Mouse (Mus musculus): Measurements from ENCODE around the gene Zmynd12.

Zmynd12 gene

DNA sequence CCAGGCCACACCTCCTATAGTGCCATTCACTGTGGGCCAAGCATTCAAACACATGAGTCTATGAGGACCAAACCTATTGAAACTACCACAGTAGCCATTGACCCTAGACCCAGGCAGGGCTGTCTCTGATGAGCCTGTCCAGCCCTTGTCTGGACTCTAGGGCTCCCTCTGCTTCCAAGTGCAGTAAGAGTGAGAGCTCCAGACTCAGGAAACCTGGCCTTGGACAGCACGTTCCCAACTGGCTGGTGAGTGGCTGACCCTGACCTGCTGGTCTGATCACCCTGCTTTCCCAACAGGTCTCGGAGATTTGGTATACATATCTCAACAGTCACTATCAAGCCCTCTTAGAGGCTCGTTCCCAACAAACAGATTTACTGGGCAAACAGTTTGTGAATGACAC lies 25.2 kb downstream of the Zmynd12 start:
- DNase-seq (ENCODE audit: low read depth, low spot score), result no peak

DNA sequence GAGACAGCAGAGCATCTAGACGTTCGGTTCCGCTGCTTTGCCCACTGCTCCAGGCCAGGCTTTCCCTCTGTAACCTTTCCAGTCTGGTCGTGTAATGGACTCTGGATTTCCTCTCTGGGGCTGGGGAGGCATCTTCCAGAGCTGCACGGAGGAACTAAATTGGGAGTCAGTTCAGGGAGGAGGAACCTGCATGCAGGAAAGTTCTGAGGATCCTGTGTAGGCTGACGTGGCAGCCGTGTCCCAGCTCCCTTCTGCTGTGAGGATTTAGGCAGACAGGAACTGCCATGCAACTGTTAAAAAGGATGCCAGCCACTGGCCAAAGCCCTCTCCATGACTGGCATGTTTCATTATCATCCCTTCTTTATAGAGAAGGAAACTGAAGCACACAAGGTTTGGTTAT lies 27.8 kb downstream of the Zmynd12 start:
- no peak for DNase-seq (ENCODE audit: low read depth, low spot score)

DNA sequence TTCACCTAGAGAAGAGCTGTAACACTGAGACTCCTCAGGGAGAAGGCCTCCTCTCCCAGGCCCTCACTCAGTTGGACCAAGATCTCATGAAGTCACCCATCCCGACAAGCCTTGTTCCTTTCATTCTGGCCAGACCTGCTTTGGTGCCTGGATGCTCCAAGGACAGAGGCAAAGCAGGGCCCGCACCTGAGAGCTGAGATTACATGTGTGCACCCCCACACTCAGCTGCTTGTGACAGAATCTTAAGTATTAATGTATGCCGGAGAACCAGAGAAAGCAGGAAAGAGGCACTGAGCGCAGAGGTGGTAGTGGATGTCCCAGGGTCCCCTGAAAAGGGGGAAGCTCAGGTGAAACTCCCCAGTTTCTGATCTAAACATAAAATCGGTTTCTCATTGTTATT lies 30.5 kb downstream of the Zmynd12 start:
- no peak for DNase-seq (ENCODE audit: low read depth, low spot score)

DNA sequence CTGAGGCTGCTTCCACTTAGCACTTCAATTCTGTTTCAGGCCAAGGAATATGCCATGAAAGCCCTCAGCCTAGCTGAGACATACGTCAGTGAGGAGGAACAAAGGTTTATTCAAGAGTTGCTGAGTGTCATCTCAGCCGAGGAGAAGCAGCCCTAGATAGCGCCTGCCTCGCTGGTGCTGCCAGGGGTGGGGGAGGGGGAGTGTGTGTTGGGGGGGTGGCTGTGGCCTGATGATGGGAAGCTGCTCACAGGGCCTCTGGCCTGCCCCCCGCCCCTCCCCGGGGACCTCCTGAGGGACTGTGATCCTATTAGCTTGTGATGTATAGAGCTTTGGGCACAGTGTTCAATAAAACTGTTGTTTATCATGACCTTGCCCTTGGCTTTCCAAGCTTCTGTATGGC lies 30.9 kb downstream of the Zmynd12 start:
- no peak for DNase-seq (ENCODE audit: low read depth, low spot score)

DNA sequence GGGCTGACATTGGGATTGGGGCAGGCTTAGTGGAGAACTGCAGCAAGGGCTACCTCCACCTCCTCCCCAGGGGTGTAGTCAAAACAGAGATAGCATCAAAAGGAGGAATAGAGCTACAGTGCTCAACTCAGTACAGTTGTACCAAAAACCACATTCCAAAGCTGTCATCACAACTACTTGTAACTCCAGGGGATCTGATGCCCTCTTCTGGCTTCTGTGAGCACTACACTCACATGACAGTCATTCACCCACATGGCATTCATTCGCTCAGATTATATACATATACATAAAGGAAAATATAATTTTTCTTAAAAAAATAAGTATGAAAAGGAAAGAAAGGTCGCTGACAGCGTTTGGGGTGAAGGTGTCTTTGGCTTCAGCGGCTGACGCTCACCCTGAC lies 37.7 kb downstream of the Zmynd12 start:
- DNase-seq (ENCODE audit: low read depth, low spot score), result no peak

DNA sequence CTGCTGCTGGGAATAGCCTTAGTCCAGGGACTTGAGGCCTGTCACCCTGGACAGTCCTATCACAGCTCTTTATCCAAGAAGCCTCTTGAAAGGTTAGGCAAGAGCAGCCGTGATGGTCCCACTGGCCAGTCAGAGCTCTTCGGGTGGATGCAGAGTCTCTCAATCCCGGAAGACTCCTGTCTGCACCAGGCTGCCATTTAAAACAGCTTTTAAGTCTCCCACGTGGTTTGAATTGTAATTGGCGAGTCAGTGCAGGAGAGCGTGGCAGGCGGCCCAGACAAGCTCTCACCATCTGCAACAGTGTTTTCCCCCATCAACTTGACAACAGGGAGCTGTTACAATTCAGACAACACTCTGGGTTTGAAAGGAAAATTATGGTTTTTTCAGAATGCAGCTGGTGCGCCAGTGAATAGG lies 38.1 kb downstream of the Zmynd12 start:
- DNase-seq (ENCODE audit: low read depth, low spot score), result peak; percentile 25

DNA sequence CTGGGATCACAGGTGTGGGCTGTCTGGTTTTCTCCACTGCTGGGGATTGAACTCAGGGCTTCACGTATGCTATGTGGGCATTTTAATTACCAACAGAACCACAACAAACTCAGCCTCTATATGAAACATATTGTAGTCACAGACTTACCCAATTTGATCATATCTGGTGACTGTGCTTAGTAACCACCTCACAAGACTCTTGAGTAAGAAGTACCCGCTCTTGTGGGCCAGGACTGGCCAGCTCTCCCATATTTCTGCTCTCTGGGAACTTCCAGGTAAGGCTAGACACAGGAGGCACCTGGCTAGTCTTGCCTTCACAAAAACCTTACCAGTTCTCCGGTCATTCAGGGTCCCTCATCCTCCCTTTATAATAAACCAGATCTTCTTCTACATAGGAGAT lies 39.8 kb downstream of the Zmynd12 start:
- DNase-seq (ENCODE audit: low read depth, low spot score), result no peak

DNA sequence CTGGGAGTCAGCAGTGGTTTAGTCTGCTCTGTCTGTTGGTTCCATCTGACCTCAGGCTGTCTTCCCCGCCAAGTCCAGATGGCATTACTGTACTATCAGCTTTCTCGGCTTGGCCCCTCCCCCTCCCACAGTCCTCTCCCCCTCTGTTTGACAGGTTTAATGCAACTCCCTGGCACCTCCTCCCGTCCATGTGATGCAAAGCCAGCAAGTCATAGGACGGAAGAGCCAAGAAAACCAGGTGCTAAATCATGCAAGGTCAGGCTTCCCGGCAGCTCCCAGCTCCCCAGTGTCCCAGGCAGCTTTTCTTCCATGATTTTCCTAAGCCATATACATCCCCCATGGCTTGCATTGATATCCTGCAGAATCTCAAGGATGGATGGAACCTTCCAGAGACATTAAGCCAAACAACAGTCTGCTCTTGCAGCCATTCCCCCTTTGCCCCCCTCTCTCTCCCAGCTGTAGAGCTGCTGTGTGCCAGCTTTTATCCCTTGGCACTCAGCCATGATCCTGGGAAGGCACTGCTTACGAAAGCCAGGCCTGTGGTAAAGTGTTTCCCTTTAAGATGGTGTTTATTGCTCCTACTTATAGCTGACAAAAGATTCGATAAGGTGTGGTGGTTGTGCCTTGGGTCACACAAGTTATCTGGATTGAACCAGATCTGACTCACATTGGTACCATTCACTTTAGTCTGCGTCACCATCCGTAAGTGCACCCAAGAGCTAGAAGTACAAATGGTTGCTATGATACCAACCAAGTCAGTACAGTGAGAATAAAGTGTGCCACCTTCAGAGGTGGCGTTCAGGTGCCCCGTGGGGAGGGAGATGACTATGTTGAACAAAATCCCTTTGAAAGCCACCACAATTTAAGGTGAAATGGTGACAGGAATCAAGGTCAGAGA lies 40.5 kb downstream of the Zmynd12 start:
- DNase-seq (ENCODE audit: low read depth, low spot score), result peak; percentile 37

DNA sequence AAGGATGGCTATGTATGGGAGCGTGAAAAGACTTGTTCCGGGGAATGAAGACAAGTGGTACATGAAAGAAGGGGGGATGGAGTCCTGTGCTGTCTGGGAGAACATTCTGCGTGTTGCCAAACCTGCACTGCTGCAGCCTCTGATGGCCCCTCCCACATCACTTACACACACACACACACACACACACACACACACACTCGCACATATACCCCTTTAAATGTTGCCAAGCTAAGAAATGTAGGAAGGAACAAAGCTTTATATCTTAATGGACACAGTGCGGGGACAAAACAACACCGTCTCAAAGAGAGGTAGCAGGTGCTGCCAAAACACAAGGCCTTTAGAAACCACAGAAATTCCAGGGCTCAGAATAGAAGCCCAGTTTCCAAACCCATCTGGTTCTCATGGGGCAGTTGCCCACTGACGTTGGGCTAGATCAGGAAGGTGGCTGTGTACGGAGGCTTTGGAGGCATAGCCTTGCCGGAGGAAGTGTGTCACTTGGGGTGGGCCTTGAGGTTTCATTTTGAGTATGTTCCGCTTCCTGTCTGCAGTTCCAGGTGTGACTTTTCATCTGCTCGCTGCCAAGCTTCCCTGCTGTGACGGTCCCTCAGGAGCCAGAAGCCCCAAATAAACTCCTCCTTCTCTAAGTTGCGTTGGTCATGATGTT lies 41.3 kb downstream of the Zmynd12 start:
- no peak for DNase-seq (ENCODE audit: low read depth, low spot score)

DNA sequence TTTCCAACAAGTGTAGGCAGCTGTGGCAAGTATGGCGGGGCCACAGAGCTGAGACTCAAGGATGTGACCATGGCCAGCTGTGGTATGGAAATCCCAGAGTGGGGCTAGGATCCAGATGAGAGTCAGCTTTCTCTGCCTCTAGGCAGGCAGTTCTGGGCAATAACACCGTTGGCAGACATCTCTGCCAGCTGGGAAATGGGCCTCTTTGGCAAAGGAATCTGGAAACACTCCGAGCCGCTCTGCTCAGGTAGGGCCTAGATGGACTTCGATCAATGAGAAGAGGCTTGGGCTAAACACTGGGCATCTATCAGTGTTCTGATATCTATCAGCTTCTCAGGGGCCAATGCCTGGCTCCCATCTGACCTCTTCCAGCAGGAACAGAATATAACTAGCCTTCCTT lies 43.2 kb downstream of the Zmynd12 start:
- DNase-seq (ENCODE audit: low read depth, low spot score), result no peak

DNA sequence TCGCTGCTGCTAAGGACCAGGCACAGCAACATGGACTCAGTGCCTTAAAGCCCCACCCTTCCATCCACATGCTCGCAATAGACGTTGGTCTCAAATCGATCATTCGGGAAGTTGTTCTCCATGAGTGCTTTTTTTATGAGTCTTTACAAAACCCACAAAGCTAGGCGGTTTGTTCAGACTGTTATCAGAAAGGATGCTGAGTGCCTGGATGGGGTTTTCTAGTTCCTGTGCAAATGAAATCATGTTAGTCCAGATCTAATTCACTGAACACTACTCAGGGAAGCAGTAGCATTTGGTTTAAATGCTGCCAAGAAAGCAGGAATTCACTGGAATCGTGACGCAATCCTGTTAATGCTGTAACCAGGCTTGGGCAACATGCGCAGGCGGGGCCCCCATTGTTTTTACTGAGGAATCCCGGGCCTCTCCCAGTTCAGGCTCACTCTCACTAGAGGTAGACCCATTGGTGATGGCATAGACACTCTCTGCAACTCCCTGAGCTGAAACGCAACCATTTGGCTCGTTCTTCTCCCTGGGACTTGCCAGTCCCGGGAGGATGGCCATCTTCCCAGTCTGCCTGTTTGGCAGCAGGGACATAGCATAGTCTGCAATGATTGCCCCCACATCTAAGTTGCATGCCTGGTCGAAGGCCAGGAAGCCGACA lies 45.2 kb downstream of the Zmynd12 start:
- DNase-seq (ENCODE audit: low read depth, low spot score), result no peak

DNA sequence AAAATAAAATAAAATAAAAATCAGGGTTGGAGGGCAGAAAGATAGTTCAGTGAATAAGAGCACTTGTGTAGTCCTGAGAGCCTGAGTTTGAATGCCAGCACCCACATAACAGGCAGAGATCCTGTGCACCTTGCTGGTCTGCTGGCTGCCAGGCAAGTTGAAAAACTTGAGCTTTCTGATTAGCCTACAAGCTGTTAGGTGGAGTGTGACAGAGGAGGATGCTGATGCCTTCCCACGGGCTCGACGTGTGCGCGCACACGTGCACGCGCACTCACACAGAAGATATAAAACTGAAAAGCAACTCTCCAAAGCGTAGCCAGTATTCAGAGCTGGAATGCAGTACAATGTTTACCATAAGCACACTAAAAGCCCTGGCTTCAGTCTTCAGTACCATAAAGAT lies 49.9 kb downstream of the Zmynd12 start:
- DNase-seq (ENCODE audit: low read depth, low spot score), result no peak

DNA sequence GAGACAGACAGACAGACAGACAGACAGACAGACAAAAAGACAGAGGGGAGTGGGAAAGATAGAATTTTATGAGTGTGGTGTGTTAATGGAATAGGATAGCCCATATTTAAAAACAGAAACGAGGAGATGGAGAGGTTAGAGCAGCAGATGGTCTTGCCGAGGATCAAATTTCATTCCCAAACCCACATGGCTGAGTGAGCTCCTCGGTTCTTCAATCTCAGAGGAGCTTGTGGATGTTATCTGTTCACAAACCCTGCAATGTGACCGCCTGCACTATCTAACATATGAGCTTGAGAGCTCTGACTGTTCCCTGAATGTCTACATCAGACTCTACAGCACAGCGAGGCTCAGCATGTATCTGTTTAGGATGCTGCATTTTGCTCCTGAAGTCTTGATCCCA lies 50.5 kb downstream of the Zmynd12 start:
- DNase-seq (ENCODE audit: low read depth, low spot score), result no peak

DNA sequence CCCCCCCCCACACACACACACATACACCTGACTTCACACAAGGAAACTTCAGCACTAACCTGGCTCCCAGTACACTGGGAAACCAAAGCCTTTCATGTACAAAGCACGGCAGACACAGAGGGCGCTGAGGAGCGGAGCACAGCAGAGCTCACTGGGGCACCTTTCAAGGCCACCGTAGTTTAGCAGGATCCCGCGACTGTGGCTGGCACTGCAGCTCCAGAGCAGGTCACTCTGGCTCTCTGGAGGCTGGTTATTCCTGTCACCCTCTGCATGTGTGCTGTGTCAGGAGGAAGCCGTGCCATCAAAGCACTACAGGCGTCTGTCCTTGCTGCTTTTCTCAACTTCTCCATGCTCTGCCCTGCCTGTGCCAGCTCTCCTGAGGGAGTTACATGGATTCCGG lies 60.4 kb downstream of the Zmynd12 start:
- DNase-seq (ENCODE audit: low read depth, low spot score), result no peak

DNA sequence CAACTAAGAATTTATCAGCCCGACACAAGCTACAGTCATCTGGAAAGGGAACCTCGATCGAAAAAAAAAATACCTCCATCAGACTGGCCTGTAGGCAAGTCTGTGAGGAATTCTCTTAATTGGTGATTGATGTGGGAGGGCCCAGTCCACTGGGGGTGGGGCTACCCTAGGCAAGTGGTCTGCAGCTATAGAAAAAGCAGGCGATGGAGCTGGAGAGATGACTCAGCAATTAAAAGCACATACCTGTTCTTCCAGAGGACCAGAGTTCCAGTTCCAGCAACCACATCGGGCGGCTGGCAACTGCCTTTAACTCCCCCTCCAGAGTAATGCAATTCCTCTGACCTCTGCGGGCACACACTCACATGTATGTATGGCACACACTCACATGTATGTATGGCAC lies 62.3 kb downstream of the Zmynd12 start:
- DNase-seq (ENCODE audit: low read depth, low spot score), result no peak

DNA sequence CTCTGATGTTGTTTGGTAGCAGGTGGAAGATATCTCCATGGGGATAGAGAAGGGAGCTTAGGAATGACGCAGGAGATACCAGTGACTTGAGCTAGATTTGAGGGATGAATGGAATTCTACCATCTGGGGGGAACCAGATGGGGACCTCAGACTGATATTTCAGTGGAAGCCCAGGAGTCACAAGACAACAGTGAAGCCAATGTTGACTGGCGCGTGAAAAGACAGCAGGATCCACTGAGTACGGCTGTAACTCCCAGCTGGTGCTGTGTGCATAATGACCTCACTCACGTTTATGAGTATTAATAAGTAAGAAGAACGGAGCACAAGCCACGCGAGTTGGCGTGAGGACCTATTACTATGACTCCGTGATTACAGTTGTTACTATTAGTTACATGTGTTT lies 67.1 kb downstream of the Zmynd12 start:
- no peak for DNase-seq (ENCODE audit: low read depth, low spot score)

DNA sequence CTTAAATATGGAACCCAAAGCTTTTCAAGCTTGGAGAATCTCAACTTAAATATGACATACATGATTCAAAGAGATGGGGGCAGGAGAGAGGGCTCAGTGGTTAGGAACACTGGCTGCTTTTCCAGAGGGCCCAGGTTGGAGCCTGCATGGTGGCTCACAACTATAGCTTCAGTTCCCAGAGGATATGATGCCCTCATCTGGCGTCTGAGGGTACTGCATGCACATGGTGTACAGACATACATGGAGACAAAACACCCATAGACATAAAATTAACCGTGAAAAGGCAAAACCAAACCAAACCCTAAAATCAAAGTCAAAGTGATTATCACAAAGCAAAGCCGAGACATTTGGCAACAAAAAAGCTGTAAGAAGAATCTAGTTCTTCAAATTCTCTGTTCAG lies 68.2 kb downstream of the Zmynd12 start:
- DNase-seq (ENCODE audit: low read depth, low spot score), result no peak

DNA sequence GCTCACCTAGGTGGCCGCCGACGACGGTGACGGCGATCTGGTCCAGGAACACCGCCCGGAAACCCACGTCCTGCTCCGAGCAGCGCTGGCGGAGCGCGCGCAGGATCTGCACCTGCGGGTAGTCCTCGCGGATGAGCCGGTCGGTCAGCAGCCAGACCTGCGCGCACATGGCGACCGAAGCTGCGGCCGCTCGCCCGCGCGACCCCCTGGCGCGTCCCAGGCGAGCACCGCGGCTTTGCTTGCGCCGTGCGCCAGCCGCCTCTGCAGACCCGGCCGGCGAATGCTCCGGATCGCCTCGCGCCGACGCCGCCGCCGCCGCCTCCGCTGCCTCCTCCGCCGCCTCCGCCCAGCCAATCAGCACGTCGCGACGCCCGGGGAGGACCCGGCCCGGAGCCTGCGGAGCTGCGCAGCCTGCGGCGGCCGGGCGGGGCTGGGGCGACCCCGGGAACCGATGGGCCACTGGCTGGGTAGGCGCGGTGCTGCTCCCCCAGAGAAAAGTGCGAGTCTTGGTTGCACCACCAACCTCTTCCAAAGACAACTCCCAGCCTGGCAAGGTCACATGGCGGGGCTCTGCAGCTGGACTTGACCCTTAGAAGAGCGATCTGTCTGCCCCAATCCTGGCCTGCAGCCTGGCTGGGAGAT lies 69.8 kb downstream of the Zmynd12 start, which contains the start of gene Rimkla:
TSS of gene Rimkla (minus strand) at position 338 of the 642 bp plus-strand sequence.
- DNase-seq (ENCODE audit: low read depth, low spot score), result no peak

DNA sequence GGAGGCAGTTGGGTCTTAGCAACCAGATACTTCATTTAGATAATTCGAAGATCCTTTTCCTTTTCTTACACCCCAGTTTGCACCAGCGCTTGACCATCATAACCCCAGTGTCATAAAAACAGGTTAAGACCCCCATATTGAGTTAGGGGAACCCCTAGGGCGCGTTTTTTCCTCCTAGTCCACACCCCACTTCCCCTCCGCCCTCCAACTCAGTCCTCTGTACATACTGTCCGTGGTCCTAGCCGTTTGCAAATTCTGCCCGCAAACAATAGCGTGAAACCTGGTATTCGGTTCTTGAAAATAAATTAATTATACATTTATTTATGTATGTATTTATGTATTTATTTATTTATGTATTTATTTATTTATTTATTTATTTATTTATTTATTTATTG lies 70.3 kb downstream of the Zmynd12 start:
- DNase-seq (ENCODE audit: low read depth, low spot score), result no peak

DNA sequence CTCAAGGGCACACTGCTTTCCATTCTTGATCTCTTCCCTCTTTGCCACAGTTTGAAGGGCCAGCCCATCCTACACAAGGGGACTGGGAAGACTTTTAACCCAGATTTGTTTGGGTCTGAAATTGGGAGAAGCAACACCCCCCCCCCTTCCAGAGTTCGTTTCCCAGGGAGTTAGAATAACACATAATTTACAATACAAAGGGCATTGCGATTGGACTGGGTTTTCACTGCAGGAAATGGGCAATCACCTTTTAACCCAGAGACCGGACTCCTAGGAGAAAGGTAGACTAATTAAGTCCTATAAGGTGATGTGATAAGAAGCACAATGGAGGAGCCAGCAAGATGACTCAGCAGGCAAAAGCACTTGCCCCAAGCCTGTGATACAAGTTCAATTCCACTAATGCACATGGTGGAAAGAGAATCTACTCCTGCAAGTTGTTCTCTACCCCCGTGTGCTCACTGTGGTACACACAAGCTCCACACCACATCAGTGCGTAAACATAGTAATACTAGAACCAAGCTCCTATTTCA lies 75.8 kb downstream of the Zmynd12 start:
- no peak for DNase-seq (ENCODE audit: low read depth, low spot score)

DNA sequence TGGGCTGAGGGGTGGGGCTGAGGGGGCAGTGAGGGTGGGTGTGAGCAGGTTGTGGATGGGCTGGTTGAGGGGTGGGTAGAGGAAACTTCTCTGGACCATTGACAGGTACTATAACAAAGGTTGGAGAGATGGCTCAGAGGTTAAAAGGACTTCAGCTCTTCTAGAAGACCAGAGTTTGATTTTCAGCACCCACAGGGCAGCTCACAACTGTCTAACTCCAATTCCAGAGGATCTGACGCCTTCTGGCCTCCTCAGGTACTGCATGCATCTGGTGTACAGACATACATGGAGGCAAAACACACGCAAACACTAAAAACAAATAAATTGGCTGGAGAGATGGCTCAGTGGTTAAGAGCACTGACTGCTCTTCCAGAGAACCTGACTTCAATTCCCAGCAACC lies 89.0 kb downstream of the Zmynd12 start:
- DNase-seq (ENCODE audit: low read depth, low spot score), result no peak

DNA sequence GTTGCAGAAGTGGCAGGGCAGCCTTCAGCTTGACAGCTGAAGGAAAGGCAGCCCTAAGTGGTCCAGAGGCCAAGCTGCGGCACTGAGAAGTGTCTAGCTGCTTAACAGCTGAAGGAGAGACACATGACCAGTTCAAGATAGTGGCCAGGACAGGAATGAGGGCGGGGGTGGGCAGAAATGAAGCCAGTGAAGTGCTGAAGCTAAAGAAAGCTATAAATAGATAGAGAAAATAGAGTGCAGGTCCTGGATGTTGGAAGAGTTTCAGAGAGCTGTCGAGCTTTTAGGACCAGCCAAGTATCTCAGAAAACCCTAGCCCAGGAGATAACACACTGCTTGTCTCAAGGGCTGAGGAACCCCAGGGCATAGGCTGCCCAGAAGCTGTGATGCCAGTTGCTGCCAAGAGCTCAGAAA lies 90.1 kb downstream of the Zmynd12 start:
- DNase-seq (ENCODE audit: low read depth, low spot score), result no peak
